Mouse (Mus musculus): ENCODE data around the gene Amph.

Amph gene

GRCm38 (mm10) chr13:19139771-19140170, 191.8 kb downstream of the Amph start:
- CTCF ChIA-PET: no interaction called here

- CTCF ChIA-PET: no interaction called here
These were observed 195.8 kb downstream of the Amph start for GRCm38 (mm10) chr13:19143766-19144165.

GRCm38 (mm10) chr13:19147468-19147867, 199.5 kb downstream of the Amph start:
- CTCF ChIA-PET: no interaction called here

- CTCF ChIA-PET: no interaction called here
These were observed 201.6 kb downstream of the Amph start for GRCm38 (mm10) chr13:19149574-19149973.

- CTCF ChIA-PET: no interaction called here
These were observed 202.7 kb downstream of the Amph start for GRCm38 (mm10) chr13:19150438-19151301.

- CTCF ChIA-PET: no interaction called here
These were observed 204.1 kb downstream of the Amph start for GRCm38 (mm10) chr13:19152126-19152525.

- CTCF ChIA-PET: no interaction called here
These were observed 210.5 kb downstream of the Amph start for GRCm38 (mm10) chr13:19158484-19158883.

DNA sequence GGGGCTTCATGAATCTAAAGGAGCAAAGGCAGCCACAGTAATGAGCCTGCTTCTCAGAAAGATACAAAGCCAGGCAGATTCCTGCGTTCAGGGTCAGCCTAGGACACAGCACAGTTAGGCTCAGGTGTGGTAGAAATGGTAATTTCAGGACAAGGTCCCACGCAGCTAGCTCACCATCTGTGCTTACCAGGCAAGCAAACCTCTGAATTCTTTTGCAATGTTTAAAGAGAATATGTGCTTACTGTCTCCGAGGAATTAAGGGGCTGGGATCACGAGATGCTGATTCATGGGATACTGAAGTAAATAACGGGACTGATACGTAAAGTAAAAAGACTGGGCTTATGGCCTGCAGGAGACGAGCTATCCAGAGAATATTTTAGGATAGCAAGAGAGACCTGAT, 212.6 kb downstream of the Amph start:
- CTCF ChIA-PET: no interaction called here

GRCm38 (mm10) chr13:19161111-19161510, 213.1 kb downstream of the Amph start:
- CTCF ChIA-PET: no interaction called here

DNA sequence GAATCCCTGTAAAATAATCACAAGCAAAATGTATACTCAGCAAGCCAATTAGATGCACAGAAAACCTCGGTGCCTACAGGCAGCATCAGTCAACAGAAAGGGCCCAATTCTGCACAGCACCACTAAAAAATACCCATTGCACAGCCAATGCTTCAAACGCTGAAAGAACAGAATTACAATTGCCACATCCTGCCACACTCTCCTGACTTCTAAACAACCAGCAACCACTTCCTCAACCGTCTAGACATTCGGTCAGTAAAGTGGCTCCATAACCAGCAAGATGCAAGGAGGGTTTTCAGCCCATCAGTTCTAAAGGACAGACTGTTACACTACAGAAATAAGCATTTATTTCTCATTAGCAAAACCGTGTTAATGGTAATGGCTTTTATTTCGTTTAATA, 214.1 kb downstream of the Amph start:
- CTCF ChIA-PET: no interaction called here

DNA sequence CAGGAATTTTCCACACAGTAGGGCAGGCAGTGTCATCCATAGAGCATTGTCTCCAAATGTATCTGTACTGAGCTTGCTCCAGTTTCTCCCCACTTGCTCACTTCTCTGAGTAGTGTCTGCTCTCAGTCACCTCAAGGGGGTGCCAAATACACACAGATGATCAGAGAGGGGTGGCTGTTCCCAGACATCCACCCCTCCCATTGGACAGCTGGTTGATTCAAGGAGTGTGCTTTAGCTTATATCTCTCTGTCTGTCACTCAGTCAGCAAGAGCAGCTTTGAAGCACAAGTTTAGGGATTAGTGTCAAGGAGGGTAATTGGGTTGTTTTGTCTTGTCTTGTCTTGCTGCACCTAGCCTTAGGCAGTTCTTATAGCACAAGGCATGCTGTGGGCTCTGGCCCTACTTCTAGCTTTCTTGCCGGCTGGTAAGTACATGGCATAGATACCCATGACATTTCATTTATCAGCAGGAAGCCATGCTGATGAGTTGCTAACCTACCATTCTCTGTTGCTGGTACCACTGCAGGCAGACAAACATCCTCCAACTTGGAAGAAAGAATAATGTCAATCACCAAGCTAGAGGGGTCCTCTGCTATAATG, 229.8 kb downstream of the Amph start:
- CTCF ChIA-PET: no interaction called here

GRCm38 (mm10) chr13:19178351-19178750, 230.3 kb downstream of the Amph start:
- CTCF ChIA-PET: interaction anchor here (0.6 kb wide), 1 partner anchor 183 kb away, joined by 3 read pairs; no protein-coding TSS in a partner anchor

- CTCF ChIA-PET: no interaction called here
These were observed 234.3 kb downstream of the Amph start for GRCm38 (mm10) chr13:19182259-19182658.

DNA sequence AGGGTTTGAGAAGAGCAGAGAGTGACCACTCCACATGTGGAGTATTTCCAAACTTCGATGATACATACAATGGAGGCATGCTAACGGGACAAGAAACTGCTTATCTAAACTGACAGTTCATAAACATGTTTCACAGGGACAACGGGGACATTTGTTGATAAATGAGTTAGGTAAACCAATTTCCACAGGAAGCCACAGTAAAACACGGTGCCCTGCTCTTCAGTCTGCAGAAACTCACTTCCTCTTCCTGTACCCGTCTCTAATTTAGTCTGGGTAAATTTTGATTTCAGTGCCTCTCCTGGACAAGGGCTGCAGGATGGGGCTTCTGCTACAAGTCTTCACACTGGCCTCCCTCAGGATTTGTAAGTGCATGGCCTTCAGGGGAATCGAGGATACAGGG, 242.0 kb downstream of the Amph start:
- CTCF ChIA-PET: no interaction called here

DNA sequence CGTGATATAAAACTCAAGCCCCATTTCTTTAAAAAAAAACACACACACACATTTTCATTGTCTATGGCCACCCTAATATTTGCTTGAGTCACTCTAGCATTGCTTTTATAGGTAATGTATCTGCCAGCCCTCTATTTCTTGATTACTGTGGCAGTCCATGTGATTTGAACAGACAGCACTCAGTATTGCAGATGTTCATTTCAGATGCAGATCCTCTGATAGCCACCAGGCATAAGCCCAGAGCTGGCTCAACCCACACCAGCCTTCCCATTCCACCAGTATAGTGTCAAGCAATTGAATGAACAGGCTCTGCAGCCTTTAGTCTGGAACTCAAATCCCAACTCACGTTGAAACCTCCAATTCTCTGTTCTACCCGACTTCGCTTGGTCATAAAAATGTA, 246.8 kb downstream of the Amph start:
- CTCF ChIA-PET: no interaction called here

DNA sequence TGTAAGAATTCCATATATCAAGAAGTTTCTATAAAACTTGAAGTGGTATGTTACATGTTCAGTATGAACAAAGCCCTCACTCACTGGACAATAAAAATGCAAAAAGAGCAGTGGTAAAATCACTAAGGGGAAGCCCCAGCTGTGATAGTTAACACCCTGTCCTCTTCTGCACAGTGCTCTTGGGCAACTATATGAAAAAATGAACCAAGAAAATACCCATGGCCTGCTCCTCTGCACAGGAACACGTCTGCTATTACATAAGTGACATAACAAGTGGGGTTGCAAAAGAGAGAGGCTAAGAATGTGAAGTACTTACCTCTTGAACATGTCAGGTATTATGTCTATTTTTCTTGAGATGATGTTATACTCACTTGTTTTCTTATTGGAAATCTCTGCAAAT, 247.5 kb downstream of the Amph start:
- CTCF ChIA-PET: no interaction called here

Data from spleen, embryonic (tissue).